8 mouse cellular contexts compared by ENCODE assay signal in the genomic region with DNA sequence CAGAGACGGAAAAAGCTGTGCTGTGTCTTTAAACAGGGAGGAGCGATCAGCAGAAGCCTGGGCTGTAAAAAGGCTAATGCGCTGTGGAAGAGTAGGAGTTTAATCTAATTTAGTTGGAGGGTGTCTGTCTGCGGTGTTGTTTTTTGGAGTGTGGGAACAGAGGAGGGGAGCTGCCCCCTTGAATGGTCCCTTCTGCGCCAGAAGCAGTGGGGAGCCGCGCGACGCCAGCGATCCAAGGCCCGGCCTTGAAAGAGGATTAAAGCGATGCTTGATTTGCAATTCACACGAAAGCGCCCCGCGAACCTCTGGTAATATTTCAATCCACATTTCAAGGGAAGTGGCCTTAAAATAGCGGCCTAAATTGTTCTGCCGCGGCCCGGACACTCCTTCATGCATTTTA. TPM values are rescaled to one million over a fixed set of nuclear protein-coding genes. Genes with fewer than 3 reads are reported as not detected.
DNase-seq lines count a peak whose midpoint lies in the region; ATAC-seq lines count a peak whose summit lies in the region.

No protein-coding gene starts in this region.

- peaks cover 38% of the 10 kb centered on the region for H3K4me1 ChIP-seq in heart, embryonic 10.5 days
- peaks cover 42% of the 10 kb centered on the region for H3K4me1 ChIP-seq in limb, embryonic 15.5 days

- 2% methylated on average over 20 of the region's 20 CpGs for WGBS in heart, embryonic 10.5 days
- 3% methylated on average over 20 of the region's 20 CpGs for WGBS in limb, embryonic 15.5 days

- H3K27ac ChIP-seq in heart, embryonic 10.5 days, result no peak overlapping the region
- no peak overlapping the region; the same call in 1 of the 2 replicates for H3K27ac ChIP-seq in limb, embryonic 15.5 days

- no peak for DNase-seq in heart, embryonic 10.5 days (ENCODE audit: low spot score)
- no peak for DNase-seq in heart, adult 8-10 months (ENCODE audit: low spot score)
- DNase-seq in right cerebral cortex, postnatal 25 days, result peak; percentile 36
- no peak for DNase-seq in right cerebral cortex, postnatal 14 days
- no peak for DNase-seq in spleen, postnatal 4 days (ENCODE audit: low spot score in 2 of 2)
- no peak for DNase-seq in adipocyte (ENCODE audit: low spot score)

- H3K36me3 ChIP-seq in heart, embryonic 10.5 days, result no peaks in the 10 kb centered on the region
- no peaks in the 10 kb centered on the region for H3K36me3 ChIP-seq in limb, embryonic 15.5 days

- peak overlapping the region; percentile 49 for H3K4me3 ChIP-seq in heart, embryonic 10.5 days
- H3K4me3 ChIP-seq in limb, embryonic 15.5 days, result peak overlapping the region; percentile 39

- peak overlapping the region; percentile 53 for H3K4me2 ChIP-seq in limb, embryonic 15.5 days

- H3K27me3 ChIP-seq in heart, embryonic 10.5 days (ENCODE audit: insufficient read depth, poor library complexity, severe bottlenecking), result peaks cover 83% of the 10 kb centered on the region
- peaks cover 25% of the 10 kb centered on the region for H3K27me3 ChIP-seq in limb, embryonic 15.5 days

- H3K9ac ChIP-seq in limb, embryonic 15.5 days, result peak overlapping the region; percentile 26; the same call in 1 of the 2 replicates

- no peaks in the 10 kb centered on the region for H3K9me3 ChIP-seq in heart, embryonic 10.5 days
- H3K9me3 ChIP-seq in limb, embryonic 15.5 days, result no peaks in the 10 kb centered on the region

- ATAC-seq in limb, embryonic 15.5 days (ENCODE audit: insufficient number of reproducible peaks, low FRiP score, low TSS enrichment, low read depth), result no peak
- ATAC-seq in megakaryocyte, adult 5-6 weeks (ENCODE audit: poor library complexity, severe bottlenecking), result no peak

RNA-seq across cellular contexts. Expression of gene Fzd10, which starts 3.8 kb away (rescaled TPM):
- 0.58 and 1.0 TPM in 2 replicates for polyA plus RNA-seq in heart, embryonic 10.5 days (2016; fragmentation: Nextera tagmentation; extraction: Ambion mirVana)
- under 1 TPM; 0.11 to 0.16 (median 0.15) TPM for total RNA-seq in heart, adult 8-10 months (2022)
- polyA plus RNA-seq in limb, embryonic 15.5 days (2015; fragmentation: Nextera tagmentation; extraction: Ambion mirVana), result 5.9 and 7.7 TPM in 2 replicates
- total RNA-seq in megakaryocyte, adult 5-6 weeks (2015), result not detected in 2 replicates
- total RNA-seq in megakaryocyte, adult 5-6 weeks (2017), result 0.11 TPM in 1 of 2 replicates, not detected in the other
